Mouse (Mus musculus) spleen, postnatal 36 days (tissue): ENCODE data around the gene Pde4d.

ENCODE experiments used
- DNase-seq, 2 experiments: peaks; one replicate each; pipeline ENCODE4 v3.0.0; 2022; ENCODE audit warnings: low spot score in 2 of 2, mixed read lengths in 1 of 2

The Pde4d gene

DNA sequence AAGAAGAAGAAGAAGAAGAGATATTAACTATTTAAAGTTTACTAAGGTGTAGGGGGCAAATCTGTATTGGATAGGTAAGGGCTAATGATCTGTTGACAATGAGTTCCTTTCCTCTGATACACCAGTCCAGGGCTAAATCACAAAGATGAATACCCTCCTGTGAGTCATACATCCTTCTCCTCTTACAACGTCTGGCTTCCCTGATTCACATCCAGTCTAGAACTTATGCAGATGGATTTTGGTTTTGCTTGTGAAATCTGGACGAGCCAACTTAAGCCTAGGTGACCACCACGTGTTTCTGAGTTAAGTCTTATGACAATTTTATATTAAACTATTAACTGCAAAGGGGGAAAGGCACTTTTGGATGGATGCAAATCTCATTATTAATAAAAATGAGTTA, 1369.3 kb downstream of the Pde4d start:
- DNase-seq: no peak

DNA sequence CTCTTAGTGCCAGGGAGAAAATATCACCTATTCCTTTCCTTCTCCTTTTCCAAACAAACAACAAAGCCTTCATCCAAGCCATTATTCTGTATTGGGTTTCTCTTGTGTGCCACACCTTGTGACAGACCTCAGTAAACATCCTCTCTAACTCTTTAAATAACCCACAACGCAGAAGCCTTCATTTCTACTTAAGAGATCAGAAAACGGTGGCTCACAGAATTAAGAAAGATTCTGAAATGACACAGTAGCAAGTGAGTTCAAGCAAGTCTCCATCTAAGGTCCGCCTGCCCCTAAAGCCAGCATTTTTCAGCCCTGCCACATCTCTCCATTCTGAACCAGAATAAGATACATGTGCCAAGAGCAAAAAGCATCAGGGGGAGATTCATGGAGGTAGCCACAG, 1370.4 kb downstream of the Pde4d start:
- DNase-seq: no peak

GRCm38 (mm10) chr13:109820866-109821265, 1371.1 kb downstream of the Pde4d start:
- DNase-seq: no peak

GRCm38 (mm10) chr13:109821725-109822412, 1372.1 kb downstream of the Pde4d start:
- no peak for DNase-seq

DNA sequence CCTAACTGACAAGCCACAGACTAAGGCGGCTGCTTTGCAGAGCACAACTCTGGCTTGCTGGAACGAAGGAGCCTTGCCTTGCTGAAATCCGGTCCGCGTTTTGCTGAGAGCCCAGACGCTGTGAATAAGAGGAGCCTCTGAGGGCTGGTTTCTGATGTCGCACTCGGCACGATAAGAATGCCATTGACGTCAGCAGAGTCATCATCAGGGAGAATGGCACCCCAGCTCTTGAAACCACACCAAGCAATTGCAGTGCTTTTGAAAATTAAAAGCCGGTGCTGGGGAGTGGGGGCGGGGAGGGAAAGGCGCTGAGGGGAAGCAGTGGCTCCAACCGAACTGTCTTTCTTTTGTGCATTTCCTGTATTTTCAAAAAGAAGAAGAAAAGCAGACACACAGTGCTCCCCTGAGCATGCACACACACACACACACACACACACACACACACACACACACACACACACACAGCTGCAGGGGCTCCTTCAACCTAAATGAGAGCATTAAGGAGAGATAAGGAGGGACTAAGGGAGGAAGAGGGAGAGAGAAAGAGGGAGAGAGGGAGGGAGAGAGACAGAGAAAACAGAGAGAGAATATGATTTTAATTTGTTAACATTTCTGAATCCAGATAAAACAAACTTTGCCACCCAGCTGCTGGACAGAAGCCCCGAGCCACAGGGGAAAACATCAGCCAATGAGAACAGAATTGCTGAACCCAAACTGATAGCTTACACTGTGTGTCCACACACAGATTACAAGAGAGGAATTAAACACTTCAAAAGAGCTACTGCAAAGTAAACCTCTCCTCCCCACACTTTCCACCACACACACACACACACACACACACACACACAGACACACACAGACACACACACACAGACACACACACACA, 1372.9 kb downstream of the Pde4d start:
- peak; percentile 87 to 91 for DNase-seq

DNA sequence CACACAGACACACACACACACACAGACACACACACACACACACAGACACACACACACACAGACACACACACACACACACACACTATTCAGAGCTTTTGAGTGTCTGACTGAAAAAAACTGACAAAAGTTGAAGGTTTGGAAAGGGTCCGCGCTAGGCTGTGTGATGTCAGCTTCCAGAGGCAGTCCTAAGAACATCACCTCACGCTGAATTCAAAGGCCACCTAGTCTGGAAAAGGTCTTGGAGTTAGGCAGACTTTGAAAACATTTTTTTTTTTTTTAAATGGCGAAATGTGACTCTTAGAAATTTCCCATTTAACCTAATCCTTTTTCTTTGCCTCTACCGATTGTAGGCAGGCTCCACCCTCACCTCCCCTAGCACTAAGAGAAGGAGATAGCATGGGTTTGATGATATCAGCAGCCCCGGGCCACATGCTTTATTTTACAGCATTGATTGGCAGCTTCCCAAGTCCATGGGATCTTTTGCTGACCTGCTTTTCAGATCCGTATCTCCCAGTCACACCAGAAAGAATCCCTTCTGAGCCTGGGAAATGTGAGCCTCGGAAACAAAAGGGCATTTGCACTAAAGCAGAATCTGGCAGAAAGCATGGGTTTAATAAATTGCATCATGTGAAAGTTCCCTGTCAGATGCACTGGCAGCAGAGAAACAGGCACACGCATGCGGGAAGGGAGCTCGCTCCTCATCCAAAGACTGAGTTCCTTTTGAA, 1373.7 kb downstream of the Pde4d start:
- DNase-seq: no peak

DNA sequence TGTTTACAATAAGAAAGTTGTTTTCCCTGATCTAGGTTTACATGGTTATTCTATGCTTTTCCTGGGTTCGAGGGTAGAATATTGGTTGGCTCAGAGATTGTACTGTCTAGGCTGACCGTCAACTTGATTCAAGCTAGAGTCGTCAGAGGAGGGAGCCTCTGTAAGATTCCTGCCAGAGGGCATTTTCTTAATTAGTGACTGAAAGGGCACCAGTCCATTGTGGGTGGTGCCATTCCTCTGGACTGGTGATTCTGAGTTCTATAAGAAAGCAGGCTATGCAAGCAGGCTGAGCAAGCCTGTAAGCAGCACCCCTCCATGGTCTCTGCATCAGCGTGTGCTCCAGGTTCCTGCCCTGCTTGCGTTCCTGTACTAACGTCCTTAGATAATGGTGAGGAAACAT, 1376.1 kb downstream of the Pde4d start:
- no peak for DNase-seq

- DNase-seq: no peak
Observed at GRCm38 (mm10) chr13:109827341-109827740, 1377.6 kb downstream of the Pde4d start.

DNA sequence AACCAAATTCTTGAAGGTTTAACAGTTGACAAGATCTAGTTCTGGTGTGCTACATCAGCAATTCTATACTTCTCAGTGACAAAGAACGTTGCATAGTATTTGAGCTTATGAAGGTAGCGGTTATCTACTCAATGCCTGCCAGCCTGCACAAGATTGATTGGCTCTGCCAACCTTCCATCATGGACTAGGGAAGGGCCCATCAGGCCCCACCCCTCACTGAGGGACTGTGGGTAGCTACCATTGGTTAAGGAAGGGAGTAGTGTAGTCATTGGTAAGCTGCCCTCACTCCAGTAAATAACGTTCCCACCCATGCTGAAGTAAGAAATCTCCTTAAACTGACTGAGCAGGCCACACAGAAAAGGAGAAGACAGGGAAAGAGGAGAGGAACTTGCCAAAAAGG, 1378.2 kb downstream of the Pde4d start:
- DNase-seq: no peak

DNA sequence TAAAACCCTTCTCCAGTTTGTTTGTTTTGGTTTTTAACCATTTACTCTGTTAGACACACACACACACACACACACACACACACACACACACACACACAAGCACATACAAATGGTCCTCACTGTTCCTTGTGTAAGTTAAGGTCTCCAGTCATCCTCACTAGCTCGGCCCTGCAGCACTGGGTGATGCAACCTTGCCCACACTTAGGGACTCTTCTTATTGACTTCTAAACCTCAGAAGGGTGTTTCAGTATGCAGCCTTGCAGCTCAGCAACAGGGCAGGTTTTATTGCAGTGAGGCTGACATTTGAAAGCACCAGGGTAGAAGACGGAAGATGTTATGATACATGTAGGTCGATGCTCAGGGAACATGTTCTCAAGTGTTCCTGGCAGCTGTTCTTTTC, 1379.7 kb downstream of the Pde4d start:
- no peak for DNase-seq

GRCm38 (mm10) chr13:109834935-109835334, 1385.2 kb downstream of the Pde4d start:
- DNase-seq: no peak

DNA sequence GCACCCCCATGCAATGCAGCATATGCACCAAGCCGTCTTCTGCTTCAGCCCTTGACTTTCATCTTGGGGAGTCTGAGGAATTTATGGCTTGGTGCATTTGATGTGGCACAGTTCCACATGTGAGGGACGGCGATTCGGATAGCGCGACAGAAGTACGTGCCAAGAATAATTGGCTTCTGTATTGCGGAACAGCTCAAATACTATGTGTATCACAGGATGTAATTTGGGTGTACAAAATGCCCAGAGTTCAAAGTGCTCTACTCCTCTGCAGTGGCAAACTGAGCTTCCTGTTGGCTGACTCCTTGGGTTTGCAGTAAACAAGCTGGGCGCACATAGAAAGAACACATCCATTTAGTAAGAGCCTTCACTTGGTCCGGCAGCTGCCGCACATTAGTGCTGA, 1387.7 kb downstream of the Pde4d start:
- DNase-seq: peak in 1 of 2 experiments; percentile 6

DNA sequence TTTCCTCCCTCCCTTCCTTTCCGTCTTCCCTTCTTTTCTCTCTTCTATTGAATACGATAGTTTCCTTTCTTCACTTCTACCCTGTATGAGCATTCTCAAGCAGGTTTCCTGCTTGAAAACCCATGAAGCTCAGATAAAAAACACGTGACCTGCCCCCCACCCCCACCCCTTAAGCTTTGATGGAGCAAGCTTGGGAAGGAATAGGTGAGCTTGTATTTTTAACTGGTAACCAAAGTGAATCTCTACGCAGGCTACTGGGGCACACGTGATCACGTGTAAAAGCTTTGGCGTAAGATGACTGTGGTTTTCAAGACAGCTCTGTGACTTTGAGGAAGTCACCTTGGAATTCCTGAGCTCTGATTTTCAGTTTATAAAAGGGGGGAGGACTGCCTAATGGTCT, 1388.2 kb downstream of the Pde4d start:
- no peak for DNase-seq

DNA sequence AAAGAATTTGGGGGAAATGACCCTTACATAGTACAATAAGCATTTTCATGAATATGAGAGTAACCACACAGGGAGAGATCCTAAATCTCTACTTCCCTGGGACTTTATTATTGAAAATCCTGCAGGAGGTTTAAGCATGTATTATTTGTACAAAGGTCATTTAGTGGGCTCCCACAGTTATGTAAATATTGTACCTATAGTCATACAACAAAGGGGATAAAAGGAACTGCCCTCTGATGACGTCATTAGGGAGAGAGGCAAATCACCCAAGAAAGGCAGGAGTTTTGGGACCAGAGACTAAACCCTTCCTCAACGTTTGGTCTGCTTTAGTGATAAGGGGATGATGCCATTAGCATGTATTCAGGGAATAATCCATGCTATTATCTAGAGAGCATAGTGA, 1390.5 kb downstream of the Pde4d start:
- DNase-seq: no peak

- no peak for DNase-seq
Observed at GRCm38 (mm10) chr13:109841140-109841822, 1391.5 kb downstream of the Pde4d start.

GRCm38 (mm10) chr13:109842982-109843381, 1393.2 kb downstream of the Pde4d start:
- DNase-seq: no peak

DNA sequence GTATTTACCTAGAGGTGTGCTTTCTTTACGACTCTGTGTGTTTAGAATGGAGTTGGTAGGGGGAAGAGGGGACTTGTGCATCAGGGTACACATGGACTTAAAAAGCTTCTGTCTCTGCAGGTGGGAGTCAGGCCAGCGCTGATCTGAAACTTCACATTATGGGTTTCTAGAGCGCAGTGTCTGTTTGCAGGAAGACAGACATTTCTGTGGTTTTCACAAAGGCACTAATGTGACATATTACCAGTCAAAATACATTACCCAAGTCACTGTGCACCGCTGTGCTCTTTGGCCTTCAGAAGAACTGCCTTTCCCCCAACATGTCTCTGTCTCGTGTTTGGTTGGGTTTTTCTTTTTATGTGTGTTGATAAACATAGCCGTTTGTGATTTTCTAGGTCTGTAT, 1395.1 kb downstream of the Pde4d start:
- DNase-seq: no peak

DNA sequence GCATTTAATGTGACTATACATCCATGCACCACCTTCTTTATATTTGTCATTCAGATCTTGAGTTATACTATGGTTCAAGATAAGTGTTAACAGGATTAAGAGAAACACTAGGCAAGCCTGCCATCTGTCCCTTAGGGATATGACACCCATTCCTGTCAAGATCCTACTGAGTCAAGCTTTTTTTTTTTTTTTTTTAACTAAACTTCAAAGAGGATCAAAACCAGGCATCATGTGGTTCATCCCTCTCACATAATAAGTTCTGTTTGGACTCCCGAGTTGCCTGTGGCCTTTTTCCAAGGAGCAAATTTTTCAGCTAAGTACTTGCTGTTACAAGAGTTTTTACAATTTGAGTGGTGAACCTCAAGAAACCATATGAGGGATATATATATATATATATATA, 1414.1 kb downstream of the Pde4d start:
- DNase-seq: no peak

DNA sequence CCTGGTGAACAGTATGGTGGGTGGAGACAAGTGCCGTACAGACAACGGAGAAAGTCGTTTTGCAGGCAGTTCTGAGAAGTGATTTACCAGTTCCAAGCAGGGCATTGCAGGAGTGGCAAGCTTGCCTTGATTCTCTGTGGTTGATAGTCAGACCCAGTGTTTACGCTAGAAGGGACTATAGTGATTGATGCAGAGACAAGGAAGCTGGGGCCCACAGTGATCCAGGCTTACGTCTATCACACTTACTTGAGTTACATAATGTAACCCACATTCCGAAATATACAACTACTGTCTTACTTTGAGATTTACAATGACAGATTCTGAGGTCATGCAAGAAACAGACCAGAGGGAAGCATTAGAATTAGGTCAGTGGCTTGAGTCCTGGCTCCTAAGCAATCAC, 1414.6 kb downstream of the Pde4d start:
- DNase-seq: no peak

- no peak for DNase-seq
Observed at GRCm38 (mm10) chr13:109880392-109880791, 1430.6 kb downstream of the Pde4d start.

GRCm38 (mm10) chr13:109881161-109881857, 1431.6 kb downstream of the Pde4d start:
- DNase-seq: no peak
